Mouse (Mus musculus) embryonic fibroblast, embryonic 13.5 days (primary cell): ENCODE data around the gene Fgf10.

ENCODE experiments used
- CTCF ChIP-seq: IDR thresholded peaks from 2 replicates; pipeline ENCODE4 v1.5.1; 2011; ENCODE audit warnings: mild to moderate bottlenecking, control low read depth, low read length, moderate library complexity, borderline replicate concordance; ENCODE audit not compliant: insufficient read depth
- POLR2A ChIP-seq: IDR thresholded peaks from 2 replicates; pipeline ENCODE4 v1.6.1; 2011; ENCODE audit warnings: low read depth, mild to moderate bottlenecking, control low read depth, low read length, moderate library complexity

- TF ChIP-seq CTCF (no peak), POLR2A (no peak)
These were observed at the start of gene Fgf10 for GRCm38 (mm10) chr13:118669491-118669890.
